Mouse (Mus musculus): ENCODE results near the gene Ttc16.
A peak's percentile ranks its signal among the peaks of the same experiment; 100 is the strongest.

Ttc16 gene

GRCm38 (mm10) chr2:32779714-32780113, 4.3 kb upstream of the Ttc16 start:
- DNase-seq (ENCODE audit: low spot score): no peak

- no peak for DNase-seq (ENCODE audit: low spot score)
These were observed 3.7 kb upstream of the Ttc16 start for GRCm38 (mm10) chr2:32779131-32779530.

- no peak for DNase-seq (ENCODE audit: low spot score)
These were observed 2.6 kb upstream of the Ttc16 start for GRCm38 (mm10) chr2:32778081-32778480.

GRCm38 (mm10) chr2:32776192-32776591, 759 bp upstream of the Ttc16 start:
- no peak for DNase-seq (ENCODE audit: low spot score)

- DNase-seq (ENCODE audit: low spot score): no peak
These were observed 2.7 kb downstream of the Ttc16 start for GRCm38 (mm10) chr2:32772626-32773279.

GRCm38 (mm10) chr2:32771886-32772285, 3.5 kb downstream of the Ttc16 start:
- no peak for DNase-seq (ENCODE audit: low spot score)

GRCm38 (mm10) chr2:32769327-32770085, 5.9 kb downstream of the Ttc16 start:
- DNase-seq (ENCODE audit: low spot score): no peak

GRCm38 (mm10) chr2:32768661-32769285, 6.7 kb downstream of the Ttc16 start:
- no peak for DNase-seq (ENCODE audit: low spot score)

GRCm38 (mm10) chr2:32767241-32767640, 8.2 kb downstream of the Ttc16 start:
- no peak for DNase-seq (ENCODE audit: low spot score)

- no peak for DNase-seq (ENCODE audit: low spot score)
These were observed 12.1 kb downstream of the Ttc16 start for GRCm38 (mm10) chr2:32763353-32763752.

- DNase-seq (ENCODE audit: low spot score): no peak
These were observed 13.6 kb downstream of the Ttc16 start for GRCm38 (mm10) chr2:32761859-32762258.

GRCm38 (mm10) chr2:32761361-32761760, 14.1 kb downstream of the Ttc16 start:
- no peak for DNase-seq (ENCODE audit: low spot score)

- DNase-seq (ENCODE audit: low spot score): peak; percentile 8
These were observed 16.4 kb downstream of the Ttc16 start for GRCm38 (mm10) chr2:32759001-32759400.

GRCm38 (mm10) chr2:32758503-32758902, 16.9 kb downstream of the Ttc16 start:
- no peak for DNase-seq (ENCODE audit: low spot score)

- peak; percentile 97 for DNase-seq (ENCODE audit: low spot score)
These were observed 18.2 kb downstream of the Ttc16 start, which contains the start of gene Tor2a for GRCm38 (mm10) chr2:32757056-32757845. Tor2a (plus strand) TSS chr2:32757234.

- no peak for DNase-seq (ENCODE audit: low spot score)
These were observed 18.8 kb downstream of the Ttc16 start for GRCm38 (mm10) chr2:32756674-32757055.

GRCm38 (mm10) chr2:32752181-32752580, 23.3 kb downstream of the Ttc16 start:
- DNase-seq (ENCODE audit: low spot score): no peak

GRCm38 (mm10) chr2:32751665-32752033, 23.8 kb downstream of the Ttc16 start:
- no peak for DNase-seq (ENCODE audit: low spot score)

- DNase-seq (ENCODE audit: low spot score): no peak
These were observed 24.4 kb downstream of the Ttc16 start for GRCm38 (mm10) chr2:32750887-32751664.

GRCm38 (mm10) chr2:32750199-32750598, 25.2 kb downstream of the Ttc16 start:
- no peak for DNase-seq (ENCODE audit: low spot score)

GRCm38 (mm10) chr2:32749082-32749481, 26.4 kb downstream of the Ttc16 start:
- DNase-seq (ENCODE audit: low spot score): no peak
